Mouse (Mus musculus) lung, embryonic 16.5 days (tissue): ENCODE data around the gene Npc2. TPM values are rescaled to one million over a fixed set of nuclear protein-coding genes. Genes with fewer than 3 reads are reported as not detected.

Experiments
- ATAC-seq: fragments of 200-750 bp; cut with Nextera tagmentation; 2 replicates; pipeline ENCODE4 v1.8.0; 2017; ENCODE audit warnings: low read depth, mild to moderate bottlenecking, moderate library complexity
- H3K27ac ChIP-seq: fragments of 300-500 bp; sonication (generic); 2 replicates; pipeline ENCODE4 v1.5.1; 2014; ENCODE audit warnings: mild to moderate bottlenecking, control low read depth, low read length
- H3K27me3 ChIP-seq: fragments of 300-500 bp; sonication (generic); 2 replicates; pipeline ENCODE4 v1.6.1; 2014; ENCODE audit warnings: low read depth, low read length, mixed read lengths; ENCODE audit not compliant: control insufficient read depth, insufficient read depth
- H3K36me3 ChIP-seq: fragments of 300-500 bp; sonication (generic); 2 replicates; pipeline ENCODE4 v1.6.1; 2014; ENCODE audit warnings: low read length; ENCODE audit not compliant: control insufficient read depth, insufficient read depth
- H3K4me1 ChIP-seq: fragments of 300-500 bp; sonication (generic); replicated peaks from 2 replicates; pipeline ENCODE4 v1.6.1; 2014; ENCODE audit warnings: low read length, mixed read lengths; ENCODE audit not compliant: control insufficient read depth, insufficient read depth
- H3K4me2 ChIP-seq: fragments of 300-500 bp; sonication (generic); 2 replicates; pipeline ENCODE4 v1.6.1; 2014; ENCODE audit warnings: low read depth, low read length, control low read depth
- H3K4me3 ChIP-seq: fragments of 300-500 bp; sonication (generic); 2 replicates; pipeline ENCODE4 v1.5.1; 2014; ENCODE audit warnings: mild to moderate bottlenecking, low read length, control low read depth
- H3K9ac ChIP-seq: fragments of 300-500 bp; sonication (generic); 2 replicates; pipeline ENCODE4 v1.6.1; 2014; ENCODE audit warnings: low read length, control low read depth
- H3K9me3 ChIP-seq: fragments of 300-500 bp; sonication (generic); 2 replicates; pipeline ENCODE4 v1.6.1; 2016; ENCODE audit warnings: low read length; ENCODE audit not compliant: control insufficient read depth
- WGBS: fragments of 180-500 bp; shearing (Covaris S2); extraction: QIAGEN DNeasy Blood & Tissue Kit; methylation state at CpG from one replicate; pipeline ENCODE4 v1.1.7; 2014; 5-methylcytosine and 5-hydroxymethylcytosine counted together
- polyA plus RNA-seq: library from polyadenylated mRNA; unstranded; fragments of >200 nt; fragmentation: Nextera tagmentation; extraction: Ambion mirVana; gene quantifications from 2 replicates; pipeline ENCODE4 v1.2.1, GENCODE M21; 2015

Npc2 gene
- polyA plus RNA-seq, 1 experiment from 2014 or later, result 185 TPM

- ATAC-seq, result no peak
- Histone ChIP-seq H3K27me3 (no peaks in the 10 kb centered on the region), H3K4me2 (no peak overlapping the region), H3K36me3 (no peaks in the 10 kb centered on the region), H3K9me3 (no peaks in the 10 kb centered on the region), H3K4me1 (0 out of 2 replicates have a peak, but pooled peaks cover 4% of the 10 kb centered on the region), H3K27ac (no peak overlapping the region), H3K9ac (no peak overlapping the region), H3K4me3 (no peak overlapping the region)
- 78% methylated on average over 4 of the region's 4 CpGs for WGBS
Measured at GRCm38 (mm10) chr12:84792629-84793028, 19.7 kb upstream of the Npc2 start.

- Histone ChIP-seq H3K4me3 (no peak overlapping the region), H3K27me3 (no peaks in the 10 kb centered on the region), H3K4me2 (no peak overlapping the region), H3K9ac (no peak overlapping the region), H3K36me3 (no peaks in the 10 kb centered on the region), H3K4me1 (peaks cover 13% of the 10 kb centered on the region), H3K9me3 (no peaks in the 10 kb centered on the region), H3K27ac (no peak overlapping the region)
- WGBS, result 28% methylated on average over 10 of the region's 10 CpGs
- ATAC-seq, result peak; percentile 21; the same call in 1 of the 2 replicates
Measured at GRCm38 (mm10) chr12:84790853-84791252, 17.9 kb upstream of the Npc2 start.

GRCm38 (mm10) chr12:84786091-84786490 is 13.1 kb upstream of the Npc2 start:
- no peaks in the 10 kb centered on the region for H3K27me3 ChIP-seq
- no peak overlapping the region for H3K4me2 ChIP-seq
- H3K4me1 ChIP-seq, result peaks cover 26% of the 10 kb centered on the region
- WGBS, result 51% methylated on average over 5 of the region's 5 CpGs
- no peaks in the 10 kb centered on the region for H3K36me3 ChIP-seq
- no peak overlapping the region for H3K27ac ChIP-seq
- ATAC-seq, result no peak
- no peaks in the 10 kb centered on the region for H3K9me3 ChIP-seq
- H3K4me3 ChIP-seq, result no peak overlapping the region
- H3K9ac ChIP-seq, result no peak overlapping the region

- Histone ChIP-seq H3K4me1 (peaks cover 22% of the 10 kb centered on the region), H3K27ac (peak overlapping the region; percentile 45; the same call in 1 of the 2 replicates), H3K4me3 (no peak overlapping the region), H3K36me3 (no peaks in the 10 kb centered on the region), H3K9ac (peak overlapping the region; percentile 52), H3K9me3 (no peaks in the 10 kb centered on the region), H3K27me3 (no peaks in the 10 kb centered on the region), H3K4me2 (peak overlapping the region; percentile 45)
- 22% methylated on average over 25 of the region's 25 CpGs for WGBS
- ATAC-seq, result peak; percentile 94
Measured at GRCm38 (mm10) chr12:84784604-84785381, 11.8 kb upstream of the Npc2 start.

GRCm38 (mm10) chr12:84776229-84776628 is 3.3 kb upstream of the Npc2 start:
- H3K9ac ChIP-seq, result no peak overlapping the region
- no peak overlapping the region for H3K27ac ChIP-seq
- H3K4me2 ChIP-seq, result no peak overlapping the region
- no peaks in the 10 kb centered on the region for H3K9me3 ChIP-seq
- H3K4me3 ChIP-seq, result no peak overlapping the region
- no peak for ATAC-seq
- H3K27me3 ChIP-seq, result no peaks in the 10 kb centered on the region
- H3K4me1 ChIP-seq, result peaks cover 9% of the 10 kb centered on the region
- no peaks in the 10 kb centered on the region for H3K36me3 ChIP-seq

GRCm38 (mm10) chr12:84774376-84774775 is 1.4 kb upstream of the Npc2 start:
- Histone ChIP-seq H3K4me1 (peaks cover 14% of the 10 kb centered on the region), H3K27ac (no peak overlapping the region), H3K9ac (no peak overlapping the region), H3K27me3 (no peaks in the 10 kb centered on the region), H3K4me3 (no peak overlapping the region; the same call in 1 of the 2 replicates), H3K36me3 (no peaks in the 10 kb centered on the region), H3K9me3 (no peaks in the 10 kb centered on the region), H3K4me2 (peak overlapping the region; percentile 67)
- no peak for ATAC-seq
- 62% methylated on average over 6 of the region's 6 CpGs for WGBS

- no peak; the same call in 1 of the 2 replicates for ATAC-seq
- no peaks in the 10 kb centered on the region for H3K27me3 ChIP-seq
- no peaks in the 10 kb centered on the region for H3K36me3 ChIP-seq
- H3K27ac ChIP-seq, result peak overlapping the region; percentile 1; the same call in 1 of the 2 replicates
- H3K4me3 ChIP-seq, result peak overlapping the region; percentile 69
- under 1% methylated on average over 20 of the region's 20 CpGs for WGBS
- peak overlapping the region; percentile 78 for H3K9ac ChIP-seq
- H3K4me1 ChIP-seq, result peaks cover 14% of the 10 kb centered on the region
- no peaks in the 10 kb centered on the region for H3K9me3 ChIP-seq
- H3K4me2 ChIP-seq, result peak overlapping the region; percentile 67
Measured at GRCm38 (mm10) chr12:84773476-84773875, 524 bp upstream of the Npc2 start.

- 1% methylated on average over 10 of the region's 10 CpGs for WGBS
- peak overlapping the region; percentile 72 for H3K9ac ChIP-seq
- ATAC-seq, result no peak
- peak overlapping the region; percentile 61 for H3K4me2 ChIP-seq
- H3K27me3 ChIP-seq, result no peaks in the 10 kb centered on the region
- no peaks in the 10 kb centered on the region for H3K9me3 ChIP-seq
- H3K4me1 ChIP-seq, result peaks cover 23% of the 10 kb centered on the region
- peak overlapping the region; percentile 88 for H3K27ac ChIP-seq
- H3K4me3 ChIP-seq, result peak overlapping the region; percentile 56
- H3K36me3 ChIP-seq, result no peaks in the 10 kb centered on the region
Measured at GRCm38 (mm10) chr12:84771981-84772520, 901 bp downstream of the Npc2 start.

GRCm38 (mm10) chr12:84769624-84770023 is 3.3 kb downstream of the Npc2 start:
- Histone ChIP-seq H3K9me3 (no peaks in the 10 kb centered on the region), H3K4me1 (peaks cover 23% of the 10 kb centered on the region), H3K27ac (peak overlapping the region; percentile 83), H3K27me3 (no peaks in the 10 kb centered on the region), H3K4me2 (peak overlapping the region; percentile 49), H3K4me3 (peak overlapping the region; percentile 56), H3K9ac (no peak overlapping the region), H3K36me3 (peaks cover 5% of the 10 kb centered on the region)
- 54% methylated on average over 7 of the region's 7 CpGs for WGBS
- no peak; the same call in 1 of the 2 replicates for ATAC-seq
